Mouse (Mus musculus): ENCODE measurements around the gene Mesp1. TPM values are rescaled to one million over a fixed set of nuclear protein-coding genes. Genes with fewer than 3 reads are reported as not detected.
A peak's percentile ranks its signal among the peaks of the same experiment; 100 is the strongest.

The Mesp1 gene
- under 1 TPM; 0.28 to 0.62 TPM for total RNA-seq (2021)

DNA sequence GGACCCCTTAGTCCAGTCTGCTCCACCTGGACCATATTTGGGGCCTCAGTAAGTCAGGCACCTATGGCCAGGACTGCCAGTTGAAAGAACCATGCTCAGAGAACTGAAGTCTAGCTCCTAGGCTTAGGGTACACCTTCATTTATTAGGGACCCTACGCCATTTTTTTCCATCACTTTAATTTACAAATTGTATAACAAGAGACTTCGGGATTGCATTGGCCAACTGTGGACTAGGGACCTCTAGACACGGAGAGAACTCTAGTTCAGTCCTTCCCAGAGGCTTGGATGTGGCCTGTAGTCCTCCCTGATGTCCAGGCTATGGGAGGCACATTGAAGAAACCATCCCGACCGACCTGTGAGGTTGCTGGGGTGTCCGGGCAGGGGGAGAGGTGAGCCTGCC, at the start of gene Mesp1:
Gene Mesp1 (minus strand): TSS at position 101 of the 400 bp plus-strand sequence.
- DNase-seq (ENCODE audit: extremely low spot score in 1 of 2, low spot score in 1 of 2): no peak

GRCm38 (mm10) chr7:79842163-79842562, 48.6 kb upstream of the Mesp1 start:
- no peak for DNase-seq (ENCODE audit: extremely low spot score in 1 of 2, low spot score in 1 of 2)

- no peak for DNase-seq (ENCODE audit: extremely low spot score in 1 of 2, low spot score in 1 of 2)
Observed at GRCm38 (mm10) chr7:79837247-79837646, 43.7 kb upstream of the Mesp1 start.

GRCm38 (mm10) chr7:79835196-79835595, 41.6 kb upstream of the Mesp1 start:
- no peak for DNase-seq (ENCODE audit: extremely low spot score in 1 of 2, low spot score in 1 of 2)

DNA sequence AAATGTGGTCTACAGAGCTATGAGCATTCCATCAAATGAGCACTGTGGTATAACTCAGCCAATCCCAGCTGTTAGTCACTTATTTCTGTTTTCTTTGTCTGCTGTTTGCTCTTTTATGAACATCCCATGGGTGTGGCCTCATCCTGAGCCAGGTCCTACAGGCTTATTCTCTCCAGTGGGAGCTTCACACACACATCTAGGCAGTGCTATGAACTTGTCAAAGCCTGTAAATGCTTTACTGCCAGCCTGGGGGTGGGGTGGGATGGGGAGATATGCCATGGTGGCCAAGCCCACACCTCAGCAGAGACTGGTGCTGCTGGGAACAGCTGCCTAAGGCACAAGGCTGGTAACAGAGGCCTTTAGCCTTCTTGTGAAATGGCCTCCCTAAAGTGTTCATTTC, 39.4 kb upstream of the Mesp1 start:
- DNase-seq (ENCODE audit: extremely low spot score in 1 of 2, low spot score in 1 of 2): no peak

- no peak for DNase-seq (ENCODE audit: extremely low spot score in 1 of 2, low spot score in 1 of 2)
Observed at GRCm38 (mm10) chr7:79831585-79831984, 38.0 kb upstream of the Mesp1 start.

- DNase-seq (ENCODE audit: extremely low spot score in 1 of 2, low spot score in 1 of 2): no peak
Observed at GRCm38 (mm10) chr7:79831145-79831544, 37.6 kb upstream of the Mesp1 start.

DNA sequence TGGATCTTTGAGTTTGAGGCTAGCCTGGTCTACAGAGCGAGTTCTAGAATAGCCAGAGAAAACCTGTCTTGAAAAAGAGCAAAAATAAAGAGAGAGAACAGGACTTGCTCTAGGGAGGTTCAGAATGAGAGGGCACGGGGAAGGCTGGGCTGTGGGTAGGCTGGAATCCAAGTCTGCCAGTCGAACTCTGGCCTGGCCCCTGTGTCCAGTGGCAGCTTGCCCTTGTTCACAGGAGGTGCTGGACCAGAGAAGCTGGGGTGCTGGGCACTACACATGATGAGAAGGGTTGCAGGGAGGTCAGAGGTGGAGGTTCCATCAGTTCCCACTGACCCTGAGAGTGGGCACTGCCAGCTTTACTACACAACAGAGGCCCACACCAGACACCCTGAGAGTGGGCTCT, 34.8 kb upstream of the Mesp1 start:
- DNase-seq (ENCODE audit: extremely low spot score in 1 of 2, low spot score in 1 of 2): no peak

DNA sequence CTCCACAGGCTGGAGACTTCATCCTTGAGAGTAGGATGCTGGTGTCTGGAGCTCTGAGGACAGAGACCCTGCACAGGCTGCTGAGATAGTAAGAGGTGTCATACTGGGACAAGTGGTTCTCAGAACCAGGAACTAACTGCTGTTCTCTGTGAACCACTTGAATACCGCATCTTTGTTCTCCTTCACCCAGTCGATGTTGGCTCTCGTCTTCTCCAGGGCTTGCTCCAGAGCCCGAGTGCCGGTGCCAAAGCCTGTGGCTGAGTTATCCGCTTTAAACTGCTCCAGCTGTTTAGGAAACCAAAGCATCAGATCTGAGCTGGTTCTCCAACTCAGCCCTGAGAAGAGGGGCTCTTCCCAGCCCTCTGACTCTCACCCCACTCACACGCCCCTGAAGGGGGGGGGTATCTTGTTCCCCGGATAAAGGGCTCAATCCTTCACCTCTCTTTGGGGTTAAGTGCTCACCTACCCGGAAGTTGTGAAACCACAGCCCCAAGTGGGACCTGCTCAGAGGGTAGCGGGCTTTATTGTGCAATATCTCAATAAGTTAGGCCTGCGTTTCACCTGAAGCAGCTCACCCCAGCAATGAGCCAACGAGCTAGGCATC, 28.6 kb upstream of the Mesp1 start:
- DNase-seq (ENCODE audit: extremely low spot score in 1 of 2, low spot score in 1 of 2): no peak

DNA sequence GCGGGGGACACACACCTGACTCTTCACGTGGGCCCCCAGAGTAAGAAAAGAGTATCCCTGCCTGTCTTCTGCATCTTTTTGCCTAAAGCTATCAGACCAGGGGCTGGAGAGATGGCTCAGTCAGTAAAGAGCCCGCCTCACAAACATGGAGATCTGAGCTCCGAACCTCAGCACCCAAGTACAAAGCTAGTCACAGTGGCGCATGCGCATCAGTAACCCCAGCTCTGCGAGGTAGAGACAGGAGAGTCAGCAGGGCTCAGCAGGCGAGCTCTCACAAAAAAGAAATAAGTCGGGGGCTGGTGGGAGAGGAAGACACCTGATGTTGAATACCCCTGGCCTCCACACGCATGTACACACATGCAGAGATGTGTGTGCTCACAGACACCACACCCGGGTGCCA, 26.4 kb upstream of the Mesp1 start:
- DNase-seq (ENCODE audit: extremely low spot score in 1 of 2, low spot score in 1 of 2): no peak

GRCm38 (mm10) chr7:79819515-79819914, 25.9 kb upstream of the Mesp1 start:
- DNase-seq (ENCODE audit: extremely low spot score in 1 of 2, low spot score in 1 of 2): no peak

DNA sequence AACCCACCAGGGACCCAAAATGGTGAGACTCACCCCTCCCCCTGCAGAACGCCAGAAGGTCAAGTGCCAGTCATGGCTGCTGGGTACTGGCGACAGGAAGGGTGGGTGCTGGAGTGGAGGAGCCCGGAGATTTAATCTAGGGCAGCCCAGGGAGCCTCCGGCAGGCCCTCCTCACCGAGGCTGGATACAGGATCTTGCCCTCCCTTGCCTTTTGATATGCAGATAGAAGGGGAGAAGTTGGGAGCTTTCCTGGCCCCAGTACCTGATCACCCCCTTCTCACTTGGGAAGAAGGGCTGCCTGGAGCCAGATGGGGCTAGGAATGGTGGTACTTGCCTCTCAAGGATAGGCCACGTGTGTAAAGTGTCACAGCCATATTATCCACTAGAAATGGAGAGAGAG, 24.7 kb upstream of the Mesp1 start:
- no peak for DNase-seq (ENCODE audit: extremely low spot score in 1 of 2, low spot score in 1 of 2)

- no peak for DNase-seq (ENCODE audit: extremely low spot score in 1 of 2, low spot score in 1 of 2)
Observed at GRCm38 (mm10) chr7:79813409-79813808, 19.8 kb upstream of the Mesp1 start.

- DNase-seq (ENCODE audit: extremely low spot score in 1 of 2, low spot score in 1 of 2): peak; percentile 68 to 69
Observed at GRCm38 (mm10) chr7:79810611-79811506, 17.3 kb upstream of the Mesp1 start, which contains the start of gene Mesp2. TSS of gene Mesp2 (plus strand) at chr7:79810727.

DNA sequence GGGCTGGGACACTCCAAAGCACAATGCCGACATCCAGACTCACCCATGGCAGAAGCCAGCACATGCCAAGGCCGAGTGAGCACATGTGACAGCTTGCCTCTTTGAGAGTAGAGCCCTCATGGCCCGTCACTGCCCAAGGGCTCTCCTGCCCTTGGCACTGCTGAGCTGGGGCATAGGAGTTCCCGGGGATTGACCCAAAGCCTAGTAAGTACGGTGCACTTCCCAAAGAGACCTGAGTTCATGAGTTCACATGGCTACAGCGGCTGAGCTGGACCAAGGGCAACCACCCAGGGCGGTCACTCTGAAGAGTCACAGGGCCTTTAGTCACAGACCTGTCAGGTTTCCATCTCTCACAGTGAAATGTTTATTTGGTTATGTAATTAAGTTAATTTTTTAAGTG, 15.0 kb upstream of the Mesp1 start:
- no peak for DNase-seq (ENCODE audit: extremely low spot score in 1 of 2, low spot score in 1 of 2)

GRCm38 (mm10) chr7:79803887-79804286, 10.3 kb upstream of the Mesp1 start:
- DNase-seq (ENCODE audit: extremely low spot score in 1 of 2, low spot score in 1 of 2): no peak

DNA sequence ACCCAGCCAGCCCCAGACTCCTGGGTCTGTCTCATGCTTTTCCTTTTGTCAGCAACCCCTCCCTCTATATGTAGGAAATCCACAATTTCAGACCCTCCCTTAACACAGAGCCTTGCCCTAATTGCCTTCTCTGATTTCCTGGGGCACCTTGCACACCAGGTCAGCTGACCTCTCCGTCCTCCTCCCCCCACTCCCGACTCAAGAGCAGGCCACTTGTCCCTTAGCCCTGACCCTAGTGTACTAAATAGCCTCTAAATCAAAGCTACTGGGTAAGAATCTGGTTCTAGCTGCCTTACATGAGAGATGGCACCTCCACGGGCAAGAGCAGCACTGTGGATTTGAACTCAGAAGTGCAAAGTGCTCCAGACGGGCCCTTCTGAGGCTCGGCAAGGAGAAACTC, 8.4 kb upstream of the Mesp1 start:
- DNase-seq (ENCODE audit: extremely low spot score in 1 of 2, low spot score in 1 of 2): no peak

DNA sequence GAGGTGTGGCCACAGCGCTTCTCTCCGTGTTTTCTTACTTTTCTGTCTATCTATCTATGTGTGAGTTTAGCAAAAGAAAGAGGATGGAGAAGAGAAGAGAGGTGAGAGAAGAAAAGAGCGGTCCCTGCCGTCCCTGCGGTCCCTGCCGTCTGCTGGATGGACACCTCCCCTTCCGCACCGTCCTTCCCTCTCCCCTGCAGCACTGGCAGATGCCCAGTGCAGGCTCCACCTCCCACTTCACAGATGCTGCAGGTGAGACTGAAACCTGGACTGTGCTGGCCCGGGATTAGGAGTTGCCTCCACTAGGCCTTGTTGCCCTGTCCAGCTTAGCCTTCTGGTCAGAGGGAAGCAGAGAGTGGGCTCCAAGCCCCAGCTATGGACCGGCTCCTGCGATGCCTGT, 7.8 kb upstream of the Mesp1 start:
- DNase-seq (ENCODE audit: extremely low spot score in 1 of 2, low spot score in 1 of 2): no peak

DNA sequence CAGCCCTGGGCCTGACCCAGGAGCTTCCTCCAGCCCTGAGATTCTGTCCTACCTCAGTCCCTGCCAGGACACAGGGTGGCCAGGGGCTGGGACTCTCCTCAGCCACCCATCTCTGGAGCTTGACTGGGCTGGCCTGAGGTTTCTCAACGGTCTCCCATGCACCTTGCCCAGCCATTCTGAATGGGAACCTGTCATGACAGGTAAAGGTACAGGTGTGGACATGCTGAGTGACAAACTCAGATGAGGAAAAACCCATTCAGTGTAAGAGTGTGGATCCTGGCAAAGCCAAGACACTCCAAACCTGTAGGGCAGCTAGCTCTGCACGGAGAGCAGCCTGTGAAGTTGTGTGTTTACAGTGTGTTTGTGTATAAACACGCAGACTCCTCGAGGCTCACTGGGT, 6.7 kb upstream of the Mesp1 start:
- no peak for DNase-seq (ENCODE audit: extremely low spot score in 1 of 2, low spot score in 1 of 2)

- no peak for DNase-seq (ENCODE audit: extremely low spot score in 1 of 2, low spot score in 1 of 2)
Observed at GRCm38 (mm10) chr7:79799506-79799905, 5.9 kb upstream of the Mesp1 start.

GRCm38 (mm10) chr7:79799048-79799447, 5.5 kb upstream of the Mesp1 start:
- DNase-seq (ENCODE audit: extremely low spot score in 1 of 2, low spot score in 1 of 2): peak; percentile 73 to 90

GRCm38 (mm10) chr7:79798606-79799005, 5.0 kb upstream of the Mesp1 start:
- no peak for DNase-seq (ENCODE audit: extremely low spot score in 1 of 2, low spot score in 1 of 2)

Measured in layer of hippocampus, postnatal 25 days (tissue).